Mouse (Mus musculus) lung, postnatal 0 days (tissue): ENCODE measurements around the gene Gm13941. TPM values are rescaled to one million over a fixed set of nuclear protein-coding genes. Genes with fewer than 3 reads are reported as not detected.

Experiments used
- ATAC-seq: fragments of 200-750 bp; cut with Nextera tagmentation; 2 replicates; pipeline ENCODE4 v1.8.0; 2017; ENCODE audit warnings: moderate library complexity
- DNase-seq: peaks from one replicate; pipeline ENCODE4 v3.0.0-alpha.2; 2016; ENCODE audit warnings: low spot score
- H3K27ac ChIP-seq: fragments of 300-500 bp; sonication (generic); 2 replicates; pipeline ENCODE4 v1.5.1; 2014; ENCODE audit warnings: antibody characterized with exemption, mild to moderate bottlenecking, low read length, mixed read lengths
- H3K27me3 ChIP-seq: fragments of 300-500 bp; sonication (generic); replicated peaks from 2 replicates; pipeline ENCODE4 v1.6.1; 2014; ENCODE audit warnings: low read length, mixed read lengths; ENCODE audit not compliant: insufficient read depth
- H3K36me3 ChIP-seq: fragments of 300-500 bp; sonication (generic); 2 replicates; pipeline ENCODE4 v1.6.1; 2014; ENCODE audit warnings: low read length, mixed read lengths; ENCODE audit not compliant: insufficient read depth
- H3K4me1 ChIP-seq: fragments of 300-500 bp; sonication (generic); 2 replicates; pipeline ENCODE4 v1.6.1; 2014; ENCODE audit warnings: antibody characterized with exemption, low read depth, low read length, mixed read lengths; ENCODE audit not compliant: insufficient read depth
- H3K4me2 ChIP-seq: fragments of 300-500 bp; sonication (generic); replicated peaks from 2 replicates; pipeline ENCODE4 v1.6.1; 2014; ENCODE audit warnings: low read depth, mild to moderate bottlenecking, low read length, moderate library complexity, mixed read lengths
- H3K4me3 ChIP-seq: fragments of 300-500 bp; sonication (generic); 2 replicates; pipeline ENCODE4 v1.5.1; 2014; ENCODE audit warnings: low read depth, low read length
- H3K9ac ChIP-seq: fragments of 300-500 bp; sonication (generic); replicated peaks from 2 replicates; pipeline ENCODE4 v1.6.1; 2014; ENCODE audit warnings: low read depth, mild to moderate bottlenecking
- H3K9me3 ChIP-seq: fragments of 300-500 bp; sonication (generic); 2 replicates; pipeline ENCODE4 v1.6.1; 2016; ENCODE audit warnings: low read length, mixed read lengths
- CTCF ChIP-seq: IDR thresholded peaks from 2 replicates; pipeline ENCODE4 v1.5.1; 2016; ENCODE audit warnings: antibody characterized with exemption, mild to moderate bottlenecking
- EP300 ChIP-seq: IDR thresholded peaks from 2 replicates; pipeline ENCODE4 v1.6.1; 2016; ENCODE audit warnings: antibody characterized with exemption, mild to moderate bottlenecking, control low read depth
- WGBS: fragments of 180-500 bp; shearing (Covaris S2); extraction: QIAGEN DNeasy Blood & Tissue Kit; methylation state at CpG from one replicate; pipeline ENCODE4 v1.1.7; 2014; 5-methylcytosine and 5-hydroxymethylcytosine counted together
- polyA plus RNA-seq: library from polyadenylated mRNA; unstranded; fragments of >200 nt; fragmentation: Nextera tagmentation; extraction: Ambion mirVana; gene quantifications from 2 replicates; pipeline ENCODE4 v1.2.1, GENCODE M21; 2015

The Gm13941 gene
- polyA plus RNA-seq, result not detected in 2 replicates

GRCm38 (mm10) chr2:111105882-111106281 lies at the start of gene Gm13941:
Gene Gm13941, minus strand, starts transcription at chr2:111105982.
- H3K27ac ChIP-seq, result no peak within 1 kb of the TSS
- H3K36me3 ChIP-seq, result no peaks in the 10 kb centered on the region
- H3K4me1 ChIP-seq, result no peaks in the 10 kb centered on the region
- TF ChIP-seq CTCF (no peak), EP300 (no peak)
- H3K9ac ChIP-seq, result no peak within 1 kb of the TSS
- ATAC-seq (no peak), DNase-seq (no peak)
- H3K9me3 ChIP-seq, result no peaks in the 10 kb centered on the region
- no peak within 1 kb of the TSS for H3K4me2 ChIP-seq
- no peaks in the 10 kb centered on the region for H3K27me3 ChIP-seq
- no peak within 1 kb of the TSS for H3K4me3 ChIP-seq

GRCm38 (mm10) chr2:111152836-111153235 lies 47.1 kb upstream of the Gm13941 start, which contains the start of gene Gm15130:
Gene Gm15130, minus strand, starts transcription at chr2:111152936.
- H3K9ac ChIP-seq, result no peak within 1 kb of the TSS
- no peak within 1 kb of the TSS for H3K4me2 ChIP-seq
- DNase-seq (no peak), ATAC-seq (no peak)
- no peaks in the 10 kb centered on the region for H3K27me3 ChIP-seq
- H3K4me1 ChIP-seq, result no peaks in the 10 kb centered on the region
- no peak within 1 kb of the TSS for H3K4me3 ChIP-seq
- H3K27ac ChIP-seq, result no peak within 1 kb of the TSS
- WGBS, result 55% methylated on average over 2 of the region's 2 CpGs
- no peaks in the 10 kb centered on the region for H3K36me3 ChIP-seq
- H3K9me3 ChIP-seq, result no peaks in the 10 kb centered on the region
- TF ChIP-seq EP300 (no peak), CTCF (no peak)

GRCm38 (mm10) chr2:111135739-111136138 lies 30.0 kb upstream of the Gm13941 start:
- TF ChIP-seq CTCF (no peak), EP300 (no peak)
- H3K4me1 ChIP-seq, result no peaks in the 10 kb centered on the region
- ATAC-seq, result no peak
- no peak overlapping the region for H3K4me3 ChIP-seq
- WGBS, result 57% methylated on average over 5 of the region's 5 CpGs
- DNase-seq, result no peak
- H3K27ac ChIP-seq, result no peak overlapping the region
- H3K27me3 ChIP-seq, result no peaks in the 10 kb centered on the region
- H3K9me3 ChIP-seq, result no peaks in the 10 kb centered on the region
- H3K9ac ChIP-seq, result no peak overlapping the region
- H3K36me3 ChIP-seq, result no peaks in the 10 kb centered on the region
- no peak overlapping the region for H3K4me2 ChIP-seq

- H3K4me2 ChIP-seq, result no peak overlapping the region
- ATAC-seq (no peak), DNase-seq (peak; percentile 52)
- no peaks in the 10 kb centered on the region for H3K4me1 ChIP-seq
- no peaks in the 10 kb centered on the region for H3K27me3 ChIP-seq
- H3K9me3 ChIP-seq, result no peaks in the 10 kb centered on the region
- no peaks in the 10 kb centered on the region for H3K36me3 ChIP-seq
- H3K9ac ChIP-seq, result no peak overlapping the region
- no peak overlapping the region for H3K27ac ChIP-seq
- WGBS, result 90% methylated on average over 1 of the region's 1 CpGs
- TF ChIP-seq EP300 (no peak), CTCF (peak; percentile 74)
- H3K4me3 ChIP-seq, result no peak overlapping the region
Observed at GRCm38 (mm10) chr2:111058586-111059261, 47.1 kb downstream of the Gm13941 start.

Other genes with a start within 250 kb of the Gm13941 start
- 0.06 TPM in 1 of 2 replicates, not detected in the other for gene Ano3, start 155.1 kb downstream of the Gm13941 start, polyA plus RNA-seq
- not detected in 2 replicates for gene Gm15130, start 47.0 kb upstream of the Gm13941 start, polyA plus RNA-seq
- gene 4930430A15Rik, start 123.6 kb upstream of the Gm13941 start, polyA plus RNA-seq, result not detected in 2 replicates
- not detected in 2 replicates for gene Olfr1275, start 129.3 kb upstream of the Gm13941 start, polyA plus RNA-seq
- gene Olfr1276, start 148.5 kb upstream of the Gm13941 start, polyA plus RNA-seq, result not detected in 2 replicates
- not detected in 2 replicates for gene Olfr1277, start 168.1 kb upstream of the Gm13941 start, polyA plus RNA-seq
- gene Olfr1278, start 184.2 kb upstream of the Gm13941 start, polyA plus RNA-seq, result not detected in 2 replicates
- not detected in 2 replicates for gene Olfr1279, start 194.7 kb upstream of the Gm13941 start, polyA plus RNA-seq
- gene Olfr1280, start 208.0 kb upstream of the Gm13941 start, polyA plus RNA-seq, result not detected in 2 replicates
- gene Olfr1281, start 220.5 kb upstream of the Gm13941 start, polyA plus RNA-seq, result not detected in 2 replicates
- gene Olfr1282, start 230.1 kb upstream of the Gm13941 start, polyA plus RNA-seq, result not detected in 2 replicates